Mouse (Mus musculus): Measurements from ENCODE around the gene Ccdc160.

GRCm38 (mm10) chrX:52798255-52798654 is 7.3 kb downstream of the Ccdc160 start:
- 0 out of 2 replicates have a peak, but pooled peaks have one; percentile 3 for TF ChIP-seq CTCF (IDR thresholded peaks at IDR 0.05; ENCODE audit: low read depth)
- TF ChIP-seq EP300 (IDR thresholded peaks at IDR 0.05; ENCODE audit: low read depth): no peak
